Mouse (Mus musculus): ENCODE results near the gene Uqcrfs1.

DNA sequence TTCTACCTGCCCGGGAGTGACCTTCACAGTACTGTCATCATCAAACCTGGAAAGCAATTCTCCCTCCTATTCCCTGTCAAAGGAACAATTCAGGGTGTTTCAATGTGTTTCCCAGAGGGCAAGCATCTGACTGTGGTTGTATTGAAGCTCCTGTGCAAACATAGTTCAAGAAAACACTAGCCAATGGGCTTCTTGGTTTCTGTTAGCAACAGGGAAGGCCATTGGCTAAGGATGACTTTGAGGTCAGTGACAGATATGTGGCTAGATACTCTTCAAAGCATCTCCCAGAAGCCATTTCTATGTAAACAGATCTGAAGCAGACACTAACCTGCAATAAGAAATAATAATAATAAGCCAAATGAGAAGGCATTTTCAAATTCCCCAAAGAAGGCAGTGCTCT, 25.0 kb upstream of the Uqcrfs1 start:
- TF ChIP-seq MYOG (IDR thresholded peaks at IDR 0.05; ENCODE audit: control insufficient read depth, extremely low read depth, insufficient read length) (no peak), CTCF (IDR thresholded peaks at IDR 0.05; ENCODE audit: control insufficient read depth, insufficient read depth, insufficient read length) (no peak), USF1 (IDR thresholded peaks at IDR 0.05; ENCODE audit: low read depth) (no peak), MYOD1 (IDR thresholded peaks at IDR 0.05; ENCODE audit: control insufficient read depth, insufficient read length, low read depth) (no peak), MAX (IDR thresholded peaks at IDR 0.05) (no peak), FOSL1 (IDR thresholded peaks at IDR 0.05; ENCODE audit: insufficient read depth, low read length, poor library complexity, severe bottlenecking) (no peak)
